Mouse (Mus musculus) kidney, adult 2 months (tissue): ENCODE data around the gene Polr2e. TPM values are rescaled to one million over a fixed set of nuclear protein-coding genes. Genes with fewer than 3 reads are reported as not detected.
A peak's percentile ranks its signal among the peaks of the same experiment; 100 is the strongest.

ENCODE experiments used
- DNase-seq: peaks from one replicate; pipeline ENCODE4 v3.0.0; 2021
- H3K27ac ChIP-seq: fragments of 200-500 bp; 2 replicates; pipeline ENCODE4 v1.5.1; 2012; ENCODE audit warnings: low read depth, low read length, control low read depth, inconsistent platforms; ENCODE audit not compliant: insufficient read depth
- H3K27me3 ChIP-seq: fragments of 200-500 bp; replicated peaks from 2 replicates; pipeline ENCODE4 v1.6.1; 2012; ENCODE audit warnings: mild to moderate bottlenecking, moderate library complexity, low read length, inconsistent platforms; ENCODE audit not compliant: control insufficient read depth, insufficient read depth
- H3K36me3 ChIP-seq: fragments of 200-500 bp; 2 replicates; pipeline ENCODE4 v1.6.1; 2012; ENCODE audit warnings: mild to moderate bottlenecking, moderate library complexity, low read length, inconsistent platforms; ENCODE audit not compliant: control insufficient read depth, insufficient read depth
- H3K4me1 ChIP-seq: fragments of 200-500 bp; 2 replicates; pipeline ENCODE4 v1.6.1; 2011; ENCODE audit warnings: low read length; ENCODE audit not compliant: control insufficient read depth, insufficient read depth
- H3K4me3 ChIP-seq: fragments of 200-500 bp; 2 replicates; pipeline ENCODE4 v1.5.1; 2011; ENCODE audit warnings: mild to moderate bottlenecking, low read depth, low read length, control low read depth; ENCODE audit not compliant: insufficient read depth
- CTCF ChIP-seq: fragments of 200-500 bp; conservative IDR thresholded peaks from 2 replicates; pipeline ENCODE4 v1.5.1; 2011; ENCODE audit warnings: low read depth, mild to moderate bottlenecking, control low read depth, low read length, moderate library complexity, mixed read lengths; ENCODE audit not compliant: insufficient read depth, insufficient read length
- POLR2A ChIP-seq: fragments of 200-500 bp; IDR thresholded peaks from one replicate; pipeline ENCODE4 v1.6.1; 2011; ENCODE audit warnings: low read depth, low read length, control low read depth
- WGBS: fragments of 180-500 bp; shearing (Covaris S2); methylation state at CpG from one replicate; pipeline ENCODE4 v1.1.7; 2018; 5-methylcytosine and 5-hydroxymethylcytosine counted together
- polyA plus RNA-seq: library from polyadenylated mRNA; depleted of rRNA; stranded (reverse); fragments of >200 nt; gene quantifications from 2 replicates; pipeline ENCODE4 v1.2.3, GENCODE M21; 2012

The Polr2e gene
- polyA plus RNA-seq, 1 experiment, result 235 TPM

DNA sequence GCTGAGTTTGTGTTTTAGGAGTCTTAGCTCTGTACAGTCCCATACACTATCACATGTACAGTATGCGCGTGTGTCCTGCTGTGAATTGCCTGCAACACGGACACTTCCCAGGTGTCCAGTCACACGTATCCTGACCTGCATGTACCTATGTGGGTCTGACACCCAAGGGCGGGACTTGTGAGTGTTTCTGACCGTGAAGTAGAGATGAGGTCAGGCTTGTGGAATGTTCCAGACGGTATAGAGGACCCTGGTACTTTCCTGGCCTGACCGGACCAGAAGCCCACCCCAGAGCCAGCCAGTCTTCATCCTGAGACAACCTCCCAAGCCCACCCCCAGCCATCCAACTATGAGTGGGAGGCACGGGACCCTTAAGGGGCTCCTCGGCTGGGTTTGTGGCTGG, 24.0 kb downstream of the Polr2e start:
- Histone ChIP-seq H3K36me3 (no peaks in the 10 kb centered on the region), H3K4me3 (no peak overlapping the region), H3K27me3 (no peaks in the 10 kb centered on the region), H3K27ac (no peak overlapping the region), H3K4me1 (no peaks in the 10 kb centered on the region)
- DNase-seq, result no peak
- 79% methylated on average over 10 of the region's 10 CpGs for WGBS
- TF ChIP-seq POLR2A, result no peak
- TF ChIP-seq CTCF, result no peak

DNA sequence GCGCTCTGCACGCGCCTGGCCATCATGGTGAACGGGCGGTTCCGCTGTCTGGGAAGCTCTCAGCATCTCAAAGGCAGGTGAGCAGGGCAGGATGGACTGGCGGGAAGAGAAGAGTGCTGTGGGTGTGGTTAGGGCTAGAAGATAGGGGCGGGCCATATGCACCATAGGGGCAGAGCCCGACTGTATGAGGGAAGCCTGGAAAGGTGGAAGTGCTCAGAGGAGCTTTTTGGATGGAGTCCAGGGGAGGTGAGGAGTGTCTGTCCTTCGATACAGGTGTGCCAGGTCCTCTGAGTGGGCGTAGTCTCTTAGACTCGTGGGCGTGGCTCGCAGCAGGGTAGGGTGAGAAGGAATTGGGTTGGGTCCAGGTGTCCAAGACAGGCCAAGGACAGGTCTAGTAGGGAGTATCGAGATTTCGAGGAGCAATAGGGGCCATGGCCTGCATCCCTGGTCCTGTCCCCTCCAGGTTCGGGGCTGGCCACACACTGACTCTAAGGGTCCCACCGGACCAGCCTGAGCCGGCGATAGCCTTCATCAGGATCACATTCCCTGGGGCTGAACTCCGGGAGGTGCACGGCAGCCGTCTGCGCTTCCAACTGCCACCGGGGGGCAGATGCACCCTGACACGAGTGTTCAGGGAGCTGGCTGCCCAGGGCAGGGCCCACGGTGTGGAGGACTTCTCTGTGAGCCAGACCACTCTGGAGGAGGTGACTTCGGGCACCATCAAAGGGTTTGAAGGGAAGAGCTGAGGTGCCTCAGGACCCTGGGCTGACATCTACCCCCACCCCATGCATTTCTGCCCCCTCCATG, 24.9 kb downstream of the Polr2e start:
- DNase-seq, result no peak
- H3K27me3 ChIP-seq, result no peaks in the 10 kb centered on the region

DNA sequence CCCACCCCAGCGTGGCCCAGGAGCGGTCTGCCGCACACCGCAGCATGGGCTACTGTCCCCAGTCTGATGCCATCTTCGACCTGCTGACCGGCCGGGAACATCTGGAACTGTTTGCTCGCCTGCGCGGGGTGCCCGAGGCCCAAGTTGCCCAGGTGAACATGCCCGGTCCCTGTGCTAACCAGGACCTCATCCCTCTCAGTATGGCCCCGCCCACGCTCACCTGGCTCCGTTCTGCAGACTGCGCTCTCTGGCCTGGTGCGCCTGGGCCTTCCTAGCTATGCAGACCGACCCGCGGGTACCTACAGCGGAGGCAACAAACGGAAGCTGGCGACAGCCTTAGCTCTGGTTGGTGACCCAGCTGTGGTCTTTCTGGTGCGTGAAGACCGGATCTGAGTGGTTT, 26.0 kb downstream of the Polr2e start:
- Histone ChIP-seq H3K4me3 (no peak overlapping the region), H3K36me3 (no peaks in the 10 kb centered on the region), H3K27me3 (no peaks in the 10 kb centered on the region), H3K27ac (no peak overlapping the region), H3K4me1 (no peaks in the 10 kb centered on the region)
- TF ChIP-seq CTCF, result no peak
- TF ChIP-seq POLR2A, result no peak
- 70% methylated on average over 25 of the region's 25 CpGs for WGBS
- DNase-seq, result no peak

More for the DNA sequence above, 24.9 kb downstream of the Polr2e start:
- Histone ChIP-seq H3K4me3 (no peak overlapping the region), H3K27ac (no peak overlapping the region), H3K4me1 (no peaks in the 10 kb centered on the region), H3K36me3 (no peaks in the 10 kb centered on the region)
- 49% methylated on average over 28 of the region's 28 CpGs for WGBS
- no peak for TF ChIP-seq CTCF
- no peak for TF ChIP-seq POLR2A

DNA sequence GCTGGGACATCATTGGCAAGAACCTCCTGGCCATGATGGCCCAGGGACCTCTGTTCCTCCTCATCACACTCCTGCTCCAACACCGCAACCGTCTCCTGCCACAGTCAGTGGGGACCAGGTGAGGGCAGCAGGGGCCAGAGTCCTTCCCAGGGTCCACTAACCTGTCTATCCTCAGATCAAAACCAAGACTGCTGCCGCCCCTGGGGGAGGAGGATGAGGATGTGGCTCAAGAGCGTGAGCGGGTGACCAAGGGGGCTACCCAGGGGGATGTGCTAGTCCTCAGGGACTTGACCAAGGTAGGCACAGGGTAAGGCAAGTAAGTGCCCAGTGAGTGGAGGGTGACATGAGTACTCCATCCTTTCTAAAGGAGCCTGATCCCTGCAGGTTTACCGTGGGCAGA, 27.9 kb downstream of the Polr2e start:
- Histone ChIP-seq H3K4me3 (no peak overlapping the region), H3K4me1 (no peaks in the 10 kb centered on the region), H3K36me3 (no peaks in the 10 kb centered on the region), H3K27ac (no peak overlapping the region), H3K27me3 (no peaks in the 10 kb centered on the region)
- TF ChIP-seq POLR2A (no peak), CTCF (no peak)
- WGBS, result 91% methylated on average over 6 of the region's 6 CpGs
- DNase-seq, result no peak

DNA sequence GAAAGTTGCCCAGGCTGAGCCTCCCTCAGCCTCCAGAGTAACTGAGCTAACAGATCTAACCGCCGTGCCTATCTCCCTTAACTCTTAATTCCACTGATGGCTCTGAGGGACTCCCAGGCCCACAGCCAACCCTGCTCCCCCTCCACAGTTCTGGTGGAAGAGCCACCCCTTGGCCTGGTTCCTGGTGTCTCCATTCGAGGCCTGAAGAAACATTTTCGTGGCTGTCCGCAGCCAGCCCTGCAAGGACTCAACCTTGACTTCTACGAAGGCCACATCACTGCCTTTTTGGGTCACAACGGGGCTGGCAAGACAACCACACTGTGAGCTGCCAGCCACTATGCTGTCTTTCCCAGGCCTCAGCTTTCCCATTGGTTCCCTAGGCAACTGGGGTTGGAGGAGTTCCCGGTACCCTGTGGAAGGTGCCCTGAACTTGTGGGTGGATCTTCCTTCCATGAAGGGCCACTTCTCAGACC, 35.3 kb downstream of the Polr2e start:
- H3K36me3 ChIP-seq, result no peaks in the 10 kb centered on the region
- 84% methylated on average over 8 of the region's 8 CpGs for WGBS
- no peak overlapping the region for H3K27ac ChIP-seq
- no peaks in the 10 kb centered on the region for H3K4me1 ChIP-seq
- TF ChIP-seq CTCF (no peak), POLR2A (no peak)
- H3K27me3 ChIP-seq, result no peaks in the 10 kb centered on the region
- DNase-seq, result no peak
- no peak overlapping the region for H3K4me3 ChIP-seq

DNA sequence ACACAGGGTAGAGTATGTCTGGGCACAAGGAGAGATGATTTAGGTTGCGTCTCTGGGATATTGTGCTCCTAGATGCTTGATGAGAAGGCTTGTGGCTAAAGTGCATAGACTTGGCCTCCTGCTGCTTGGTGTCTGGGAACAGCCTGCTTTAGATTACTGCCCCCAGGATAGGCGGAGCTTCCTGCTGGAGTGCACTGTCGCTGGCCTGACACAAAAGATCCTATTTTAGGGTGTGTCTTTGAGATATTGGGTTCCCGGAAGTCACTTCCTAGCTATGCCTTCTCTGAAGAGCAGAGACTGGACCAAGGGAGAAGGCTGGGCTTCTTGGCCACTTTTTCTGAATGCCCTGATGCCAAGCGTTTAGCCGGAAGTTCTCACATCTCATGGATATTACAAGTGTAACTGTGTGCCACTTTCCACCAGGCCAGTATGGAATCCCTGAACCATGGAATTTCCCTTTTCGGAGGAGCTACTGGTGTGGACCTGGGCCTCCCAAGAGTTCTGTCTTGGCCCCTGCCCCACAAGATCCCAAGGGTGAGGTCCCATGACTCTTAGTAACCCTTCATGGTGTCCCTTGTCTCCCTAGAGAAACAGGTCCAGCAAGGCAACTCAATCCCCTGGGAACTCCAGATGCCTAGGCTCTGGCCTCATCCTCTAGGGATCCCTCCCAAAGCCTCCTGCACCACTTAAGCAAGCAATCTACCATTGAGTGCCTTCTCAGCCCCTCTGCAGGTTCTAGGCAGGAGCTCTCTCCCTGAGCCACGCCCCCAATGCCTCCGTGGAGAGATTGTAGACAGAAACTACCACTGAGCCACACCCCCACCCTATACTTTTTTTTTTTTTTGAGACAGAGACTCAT, 36.0 kb downstream of the Polr2e start:
- no peak overlapping the region; the same call in 1 of the 2 replicates for H3K27ac ChIP-seq
- DNase-seq, result peak; percentile 63
- 64% methylated on average over 9 of the region's 9 CpGs for WGBS

DNA sequence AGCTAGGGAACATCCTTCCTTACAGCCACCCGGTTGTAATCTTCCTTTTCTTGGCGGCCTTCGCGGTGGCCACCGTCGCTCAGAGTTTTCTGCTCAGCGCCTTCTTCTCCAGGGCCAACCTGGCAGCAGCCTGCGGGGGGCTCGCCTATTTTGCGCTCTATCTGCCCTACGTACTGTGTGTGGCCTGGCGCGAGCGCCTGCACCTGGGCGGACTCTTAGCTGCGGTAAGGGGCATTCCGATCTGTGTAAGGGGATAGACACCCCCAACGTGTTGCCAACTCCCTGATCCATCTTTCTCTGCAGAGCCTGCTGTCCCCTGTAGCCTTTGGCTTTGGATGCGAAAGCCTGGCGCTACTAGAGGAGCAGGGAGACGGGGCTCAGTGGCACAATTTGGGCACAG, 36.8 kb downstream of the Polr2e start:
- no peak for DNase-seq
- 64% methylated on average over 21 of the region's 21 CpGs for WGBS

More for the DNA sequence above, 36.0 kb downstream of the Polr2e start:
- H3K36me3 ChIP-seq, result no peaks in the 10 kb centered on the region
- H3K27me3 ChIP-seq, result no peaks in the 10 kb centered on the region
- no peak for TF ChIP-seq CTCF
- TF ChIP-seq POLR2A, result no peak
- H3K4me3 ChIP-seq, result no peak overlapping the region
- H3K4me1 ChIP-seq, result no peaks in the 10 kb centered on the region

More for the DNA sequence above, 36.8 kb downstream of the Polr2e start:
- Histone ChIP-seq H3K36me3 (no peaks in the 10 kb centered on the region), H3K4me1 (no peaks in the 10 kb centered on the region), H3K4me3 (no peak overlapping the region), H3K27me3 (no peaks in the 10 kb centered on the region), H3K27ac (no peak overlapping the region; the same call in 1 of the 2 replicates)
- TF ChIP-seq POLR2A (no peak), CTCF (no peak)
